Mouse (Mus musculus): Measurements from ENCODE around the gene Cd276.
"Not testable (repeated sequence)": the region's sequence is repeated elsewhere in the genome, so short reads cannot be mapped to it uniquely, and the experiment has no call there.

Gene Cd276

DNA sequence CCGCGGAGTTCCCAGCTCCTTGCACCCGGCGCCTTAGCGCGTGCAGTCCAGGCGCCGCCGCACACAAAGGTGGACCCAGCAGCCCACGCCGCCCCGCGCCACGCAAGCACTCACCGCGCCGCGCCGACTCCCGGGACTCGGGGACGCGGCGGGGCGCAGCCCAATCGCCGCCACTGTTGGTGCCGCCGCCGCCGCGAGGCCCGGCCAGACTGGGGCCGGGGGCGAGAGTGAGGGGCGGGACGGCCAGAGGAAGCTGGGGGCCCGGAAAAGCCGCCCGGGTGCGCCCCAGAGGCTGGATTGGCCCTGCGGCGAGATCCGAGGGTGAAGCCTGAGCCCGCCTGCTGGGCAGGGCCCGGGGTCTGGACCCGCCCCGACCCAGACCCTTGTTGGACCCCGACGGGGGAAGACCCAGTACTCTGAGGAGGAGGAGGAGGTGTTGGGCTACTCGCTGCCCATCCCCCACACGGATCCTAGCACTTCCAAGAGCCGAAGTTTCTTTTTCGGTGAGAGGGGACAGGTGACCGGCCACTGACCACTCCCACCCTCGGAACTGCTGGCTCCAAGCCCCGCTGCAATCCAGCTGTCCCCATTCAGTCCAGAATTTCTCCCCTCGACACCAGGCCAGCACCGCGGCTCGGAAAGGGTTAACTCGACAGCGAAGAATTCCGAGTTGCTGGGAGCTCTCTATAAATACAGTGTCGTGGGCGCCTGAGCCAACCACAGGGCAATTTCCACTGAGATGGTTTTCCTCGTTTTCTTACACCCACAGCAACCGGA, at the start of gene Cd276:
Gene Cd276 (minus strand): TSS at position 530 of the 777 bp plus-strand sequence.
- DNase-seq, result peak; percentile 45

GRCm38 (mm10) chr9:58595313-58595712, 40.1 kb upstream of the Cd276 start:
- no peak for DNase-seq

DNA sequence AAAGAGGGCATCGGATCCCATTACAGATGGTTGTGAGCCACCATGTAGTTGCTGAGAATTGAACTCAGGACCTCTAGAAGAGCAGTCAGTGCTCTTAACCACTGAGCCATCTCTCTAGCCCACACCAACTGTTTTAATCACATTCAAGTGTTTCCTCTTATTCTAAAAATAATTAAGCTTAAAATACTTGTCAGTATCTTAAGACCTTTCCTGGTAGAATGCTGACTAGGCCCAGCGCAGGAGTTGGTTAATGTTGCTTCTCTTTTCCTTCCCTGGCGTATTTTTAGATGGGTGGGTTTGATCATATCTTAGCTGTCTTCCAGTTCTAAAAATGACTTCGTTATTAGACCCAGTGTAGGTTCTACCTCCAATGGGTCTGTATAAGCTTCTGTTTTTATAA, 33.4 kb upstream of the Cd276 start:
- no peak for DNase-seq

DNA sequence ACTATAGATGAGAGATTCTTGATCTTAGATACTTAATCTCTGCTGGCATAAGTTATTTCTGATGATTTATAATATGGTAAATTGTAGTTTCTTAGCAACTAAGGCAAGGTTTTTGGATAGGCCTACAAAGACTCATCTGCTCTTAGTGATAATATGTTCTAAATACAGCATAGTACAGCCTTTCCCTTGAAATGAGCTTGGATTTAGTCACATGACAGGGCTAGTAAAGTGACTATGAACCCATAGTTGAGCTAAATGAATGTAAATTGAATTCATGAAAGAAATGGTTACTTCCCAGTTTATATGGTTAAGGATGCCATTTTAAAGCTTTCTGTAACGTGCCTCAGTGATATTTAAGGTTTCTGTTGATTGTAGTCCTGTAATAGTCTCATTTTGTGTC, 29.1 kb upstream of the Cd276 start:
- no peak for DNase-seq

GRCm38 (mm10) chr9:58583267-58583641, 28.0 kb upstream of the Cd276 start:
- no peak for DNase-seq

GRCm38 (mm10) chr9:58582581-58583266, 27.5 kb upstream of the Cd276 start:
- no peak for DNase-seq

- DNase-seq, result peak; percentile 97
Measured at GRCm38 (mm10) chr9:58581958-58582540, 26.8 kb upstream of the Cd276 start, which contains the start of gene Nptn. Nptn (plus strand) TSS chr9:58582240.

DNA sequence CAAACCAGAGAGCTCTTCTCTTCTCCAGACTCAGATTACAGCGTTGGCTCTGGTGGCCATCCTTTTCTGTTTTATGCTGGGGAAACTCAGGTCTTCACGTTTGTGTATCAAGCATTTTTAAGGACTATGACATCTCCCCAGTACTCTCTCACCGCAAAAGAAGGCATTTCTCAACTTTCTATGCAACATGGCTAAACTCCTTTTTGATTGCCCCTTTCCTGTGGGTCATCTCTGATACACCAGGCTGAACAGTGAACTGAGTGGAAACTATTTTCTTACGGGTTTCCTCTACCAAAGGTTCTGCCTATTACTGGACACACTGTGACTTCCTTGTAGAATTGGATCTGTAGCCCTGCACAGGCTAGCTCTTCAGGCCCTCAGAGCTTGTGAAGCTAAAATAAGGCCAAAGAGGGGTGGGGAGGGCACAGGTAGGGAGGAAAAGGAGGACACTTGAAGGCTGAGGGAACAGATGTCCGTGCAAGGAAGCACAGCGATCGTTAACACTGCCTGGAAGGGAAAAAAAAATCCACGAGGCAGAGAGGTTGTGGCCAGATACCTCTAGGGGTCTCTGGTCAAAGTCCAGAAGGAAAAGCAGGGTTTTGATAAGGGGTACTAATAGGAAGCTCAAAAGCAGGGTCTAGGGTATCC, 26.2 kb upstream of the Cd276 start:
- DNase-seq, result no peak

DNA sequence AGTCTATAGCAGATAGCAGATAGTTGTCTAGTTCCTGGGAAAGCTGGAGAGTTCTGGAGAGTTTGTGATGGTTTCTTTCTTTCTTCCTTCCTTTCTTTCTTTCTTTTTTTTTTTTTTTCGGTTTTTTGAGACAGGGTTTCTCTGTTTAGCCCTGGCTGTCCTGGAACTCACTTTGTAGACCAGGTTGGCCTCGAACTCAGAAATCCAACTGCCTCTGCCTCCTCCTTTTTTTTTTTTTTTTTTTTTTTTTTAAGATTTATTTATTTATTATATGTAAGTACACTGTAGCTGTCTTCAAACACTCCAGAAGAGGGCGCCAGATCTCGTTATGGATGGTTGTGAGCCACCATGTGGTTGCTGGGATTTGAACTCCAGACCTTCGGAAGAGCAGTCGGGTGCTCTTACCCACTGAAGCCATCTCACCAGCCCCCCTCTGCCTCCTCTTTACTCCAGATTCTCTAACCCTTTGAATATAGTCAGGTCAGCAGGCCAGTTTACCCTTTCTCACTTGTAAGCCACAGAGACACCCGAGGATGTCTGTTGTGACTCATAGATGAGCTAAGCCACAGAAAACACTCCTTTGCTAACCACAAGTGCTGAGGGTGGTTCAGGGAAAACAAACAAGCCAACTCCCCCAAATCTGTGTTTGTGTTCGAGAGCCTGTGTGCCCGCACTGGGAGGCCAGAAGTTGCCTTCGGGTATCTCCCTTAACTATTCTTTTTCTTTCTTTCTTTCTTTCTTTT, 25.4 kb upstream of the Cd276 start:
- not testable (repeated sequence) for DNase-seq

DNA sequence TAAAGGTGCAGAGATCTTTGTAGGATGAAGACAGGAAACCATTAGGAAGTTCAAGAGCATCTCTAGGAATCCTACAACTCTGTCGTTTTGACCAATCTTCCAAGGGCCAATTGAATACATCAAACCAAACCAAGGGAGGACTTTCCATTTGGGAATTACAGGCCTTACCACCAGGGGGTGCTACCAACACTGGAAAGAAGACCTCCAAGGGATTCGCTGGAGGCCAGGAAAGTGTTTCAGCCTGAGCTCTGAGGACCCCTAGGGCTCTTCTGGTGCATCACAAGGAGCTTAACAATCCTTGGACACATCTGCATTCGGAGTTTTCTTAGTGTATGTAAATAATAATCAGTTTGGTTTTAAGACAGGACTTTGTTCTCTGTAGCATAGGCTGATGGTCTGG, 23.4 kb upstream of the Cd276 start:
- peak; percentile 83 for DNase-seq

- no peak for DNase-seq
Measured at GRCm38 (mm10) chr9:58571001-58571400, 15.8 kb upstream of the Cd276 start.

GRCm38 (mm10) chr9:58567682-58568081, 12.4 kb upstream of the Cd276 start:
- no peak for DNase-seq

DNA sequence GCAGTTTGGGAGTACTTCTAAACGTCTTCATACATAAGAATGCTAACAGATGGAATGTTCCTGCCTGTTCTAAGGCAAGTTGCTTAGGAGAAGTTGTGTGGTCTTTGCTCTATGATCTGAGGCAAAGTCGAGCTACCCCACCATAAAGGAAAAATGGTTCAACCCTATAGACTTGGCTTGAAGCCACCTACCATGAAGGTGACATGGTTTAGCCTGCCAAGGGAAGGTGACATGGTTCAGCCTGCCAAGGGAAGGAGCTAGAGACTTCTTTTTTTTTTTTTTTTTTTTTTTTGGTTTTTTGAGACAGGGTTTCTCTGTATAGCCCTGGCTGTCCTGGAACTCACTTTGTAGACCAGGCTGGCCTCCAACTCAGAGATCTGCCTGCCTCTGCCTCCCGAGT, 10.7 kb upstream of the Cd276 start:
- DNase-seq, result not testable (repeated sequence)

GRCm38 (mm10) chr9:58560211-58560610, 5.0 kb upstream of the Cd276 start:
- DNase-seq, result no peak

DNA sequence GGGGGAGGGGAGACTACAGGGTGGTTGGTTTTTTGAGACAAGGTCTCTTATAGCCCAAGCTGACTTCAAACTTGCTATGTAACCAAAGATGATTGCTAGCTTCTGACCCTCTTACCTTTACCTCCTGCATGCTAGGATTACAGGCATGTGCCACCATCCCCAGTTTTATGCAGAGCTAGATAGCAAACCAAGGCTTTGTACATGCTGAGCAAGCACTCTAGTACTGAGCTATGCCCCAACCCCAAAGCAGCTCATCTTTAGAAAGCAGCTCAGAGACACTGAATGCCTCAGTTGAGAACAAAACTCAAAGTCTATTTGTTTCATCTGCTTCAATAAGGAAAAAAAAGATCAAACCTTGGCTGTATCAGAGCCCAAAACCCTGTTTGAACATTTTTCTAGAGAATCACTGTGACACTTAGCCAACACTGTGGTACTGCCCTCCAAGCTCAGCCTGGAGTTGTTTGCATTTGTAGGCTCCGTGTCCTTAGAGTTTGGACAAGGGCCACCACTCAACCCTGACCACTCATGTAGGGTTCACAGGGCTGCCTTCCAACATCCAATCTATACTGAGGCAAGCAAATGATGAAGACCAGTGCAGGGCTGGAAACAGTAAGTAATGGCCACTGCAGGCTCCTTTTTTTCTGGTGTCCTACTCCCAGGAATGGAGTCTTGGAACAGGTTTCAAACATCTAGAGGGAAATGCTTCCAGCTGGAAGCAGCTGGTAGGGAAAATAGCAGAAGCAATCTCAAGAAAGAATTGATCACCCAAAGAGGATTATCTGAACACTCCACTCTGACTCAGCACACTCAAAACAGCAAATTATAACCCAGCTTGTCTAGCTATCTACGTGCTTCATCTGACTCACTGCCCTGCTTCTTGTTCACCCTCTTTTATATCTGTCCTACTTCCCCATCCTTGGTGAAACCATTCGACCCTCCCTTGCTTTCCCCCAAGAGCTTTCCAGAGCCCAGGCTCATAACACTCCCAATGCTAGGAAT, 2.5 kb upstream of the Cd276 start:
- no peak for DNase-seq

DNA sequence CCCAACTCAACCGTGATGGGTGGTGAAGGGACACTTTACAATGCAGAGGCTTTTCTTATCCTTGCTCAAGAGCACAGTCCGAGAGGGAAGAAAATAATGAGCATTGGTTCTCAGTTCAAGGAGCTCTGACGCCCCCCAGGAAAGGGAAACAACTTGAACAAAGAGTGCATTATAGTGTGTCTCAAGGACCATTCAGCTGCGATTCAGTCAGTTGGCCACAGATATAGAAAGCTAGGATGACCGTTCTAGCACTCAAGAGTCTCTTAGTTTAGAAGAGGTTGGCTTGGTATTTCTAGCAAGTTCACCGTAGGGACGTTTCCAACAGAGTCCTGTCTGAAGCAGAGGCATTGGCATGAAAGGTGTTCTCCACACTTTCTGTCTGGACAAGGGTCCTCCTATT, 1.4 kb upstream of the Cd276 start:
- DNase-seq, result no peak

GRCm38 (mm10) chr9:58555685-58556414, 613 bp upstream of the Cd276 start:
- no peak for DNase-seq

DNA sequence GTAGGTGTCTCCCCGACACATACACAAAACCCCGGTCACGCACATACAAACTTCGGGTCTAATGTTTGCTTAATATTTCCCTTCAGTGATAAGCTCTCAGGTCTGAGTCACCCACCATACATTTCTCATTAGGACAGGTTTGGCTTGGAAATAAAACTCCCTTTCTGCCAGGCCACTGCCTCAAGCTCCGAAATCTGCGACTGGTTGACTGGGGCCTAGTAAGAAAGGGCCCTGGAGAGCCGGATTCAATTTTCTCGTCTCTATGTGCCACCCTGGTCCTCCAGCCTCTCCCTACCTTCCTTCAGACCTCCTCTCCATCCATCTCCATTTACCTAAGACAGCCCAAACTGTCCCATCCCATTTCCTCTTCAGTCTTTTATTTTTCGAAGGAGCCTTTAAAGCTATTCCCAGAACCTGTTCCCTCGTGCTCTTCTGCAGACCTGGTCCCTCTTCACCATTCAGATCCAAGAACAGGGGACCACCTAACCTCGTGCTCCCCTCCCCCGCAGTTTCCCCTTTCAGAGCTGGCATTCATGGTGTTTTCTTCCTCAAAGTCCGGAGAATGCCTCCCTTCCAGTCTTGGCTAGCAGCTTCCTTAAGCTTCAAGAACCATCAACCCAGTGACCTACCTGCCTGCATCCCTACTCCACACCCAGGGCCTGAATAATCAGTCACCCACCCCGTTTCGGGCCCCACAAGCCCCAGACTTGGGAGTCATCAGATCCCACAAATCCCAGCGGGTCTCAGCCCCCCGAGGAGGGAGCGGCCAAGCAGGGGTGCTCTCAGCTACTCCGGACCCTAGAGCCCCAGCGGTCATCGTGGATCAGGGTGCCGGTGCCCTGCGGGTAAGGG, 955 bp downstream of the Cd276 start:
- no peak for DNase-seq

GRCm38 (mm10) chr9:58552083-58552482, 3.2 kb downstream of the Cd276 start:
- no peak for DNase-seq

- DNase-seq, result no peak
Measured at GRCm38 (mm10) chr9:58550928-58551327, 4.3 kb downstream of the Cd276 start.

Data from kidney, adult 18-20 months (tissue).